Mouse (Mus musculus) lung, adult 2 months (tissue): ENCODE data around the gene Chm.

ENCODE experiments used
- CTCF ChIP-seq: fragments of 200-500 bp; IDR thresholded peaks from 2 replicates; pipeline ENCODE4 v1.5.1; 2011; ENCODE audit warnings: mild to moderate bottlenecking, low read length, control low read depth; ENCODE audit not compliant: insufficient read depth
- POLR2A ChIP-seq: fragments of 200-500 bp; IDR thresholded peaks from 2 replicates; pipeline ENCODE4 v1.6.1; 2011; ENCODE audit warnings: low read depth, mild to moderate bottlenecking, control low read depth, low read length, borderline replicate concordance; ENCODE audit errors: extremely low read depth

DNA sequence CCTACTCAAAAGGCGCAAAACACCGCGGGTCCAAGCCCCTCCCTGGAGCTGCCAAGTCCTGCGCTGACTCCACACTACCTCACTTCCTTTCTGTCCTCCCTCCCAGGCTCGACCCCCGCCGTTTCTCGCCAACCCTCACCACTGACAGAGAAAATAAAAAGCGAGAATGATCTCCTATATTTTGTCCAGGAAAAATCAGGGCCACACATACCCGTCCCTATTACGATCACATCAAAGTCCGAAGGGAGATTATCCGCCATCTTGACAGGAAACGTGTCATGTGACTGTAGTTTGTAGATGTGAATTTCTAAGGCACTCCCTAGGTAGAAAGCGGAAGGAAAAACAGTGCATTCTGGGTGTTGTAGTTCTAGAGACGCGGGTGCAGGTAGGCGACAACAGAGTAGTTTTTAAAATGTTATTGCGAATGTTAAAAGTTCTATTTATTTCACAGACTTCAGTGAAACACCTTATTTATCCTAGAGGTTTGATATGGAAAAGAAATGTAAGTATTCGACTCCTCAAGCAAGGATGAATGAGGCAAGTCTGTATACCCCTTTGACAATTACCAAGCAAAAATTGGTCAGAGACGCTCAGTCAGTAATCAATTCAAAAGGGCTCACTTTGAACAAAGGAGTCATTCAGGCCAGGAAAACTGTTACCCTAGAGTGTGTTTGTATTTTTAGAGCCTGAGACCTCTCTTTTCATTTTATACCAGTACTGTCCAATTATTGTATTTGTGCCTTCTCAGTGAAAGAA lies at the start of gene Chm:
- TF ChIP-seq POLR2A = peak; percentile 18; the same call in 1 of the 2 replicates
- TF ChIP-seq CTCF = no peak
